Mouse (Mus musculus) CD8-positive naive resting alpha-beta T cell, adult 2 months (primary cell): ENCODE data around the gene Cnot6l.

ENCODE experiments used
- DNase-seq, 2 experiments: peaks; one replicate each; pipeline ENCODE4 v3.0.0; 2022; ENCODE audit warnings: low read depth in 2 of 2, low spot score in 2 of 2

The Cnot6l gene

DNA sequence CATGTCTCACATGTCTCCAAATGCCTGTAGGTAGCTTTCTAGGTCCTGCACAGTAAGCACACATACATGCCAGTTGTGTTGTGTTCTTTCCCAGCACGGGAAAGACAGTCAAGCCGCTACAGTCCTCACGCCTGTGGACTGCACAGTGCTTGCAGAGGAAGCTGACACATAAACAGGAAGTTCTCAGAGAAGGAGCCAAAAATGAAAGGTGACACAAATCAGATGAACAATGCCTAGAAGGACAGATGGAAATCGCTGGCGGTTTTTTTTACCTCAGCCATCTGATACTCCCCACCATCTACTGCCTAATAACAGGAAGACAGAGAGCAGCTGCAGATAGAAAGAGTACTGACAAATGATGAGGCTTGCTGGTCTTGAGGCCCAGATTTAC is at the start of gene Cnot6l:
Gene Cnot6l, minus strand, starts transcription at position 151 of the 391 bp plus-strand sequence.
- DNase-seq, result peak; percentile 53 to 61

DNA sequence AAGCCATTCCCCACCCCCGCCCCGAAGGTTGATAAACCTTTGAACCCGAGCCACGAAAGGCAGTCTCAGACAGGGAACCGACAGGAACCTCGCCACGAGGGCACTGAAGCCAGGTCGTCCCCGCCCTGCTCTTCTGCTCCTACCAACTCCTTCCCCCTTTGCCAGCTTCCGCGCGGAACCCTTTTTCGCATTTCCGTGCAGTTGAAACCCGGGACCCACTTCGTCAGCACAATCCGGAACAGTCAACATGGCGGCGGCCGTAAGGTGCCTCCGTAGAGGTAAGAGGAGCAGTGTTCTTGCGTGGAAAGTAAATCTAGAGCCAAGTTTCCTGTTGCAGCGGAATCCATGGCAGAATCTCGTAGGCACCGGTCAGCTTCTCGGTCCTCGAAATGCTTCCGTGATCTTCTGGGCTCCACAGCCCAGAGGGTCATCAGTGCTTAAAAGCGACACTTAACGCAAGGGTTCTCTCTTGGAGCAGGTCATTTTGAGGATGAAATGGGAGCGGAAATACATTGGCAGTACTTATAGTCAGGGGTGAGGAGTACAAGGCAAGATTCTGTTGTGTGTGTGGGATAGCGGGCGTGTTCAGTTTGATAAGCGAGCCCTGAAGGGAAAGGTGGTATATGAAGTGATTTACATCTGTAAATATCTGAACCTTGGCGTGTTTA is 46.1 kb upstream of the Cnot6l start:
- peak; percentile 93 for DNase-seq

- peak; percentile 45 to 65 for DNase-seq
Observed at GRCm38 (mm10) chr5:96209459-96209858, 45.5 kb upstream of the Cnot6l start, which contains the start of gene Mrpl1. Gene Mrpl1, plus strand, starts transcription at chr5:96209493.

DNA sequence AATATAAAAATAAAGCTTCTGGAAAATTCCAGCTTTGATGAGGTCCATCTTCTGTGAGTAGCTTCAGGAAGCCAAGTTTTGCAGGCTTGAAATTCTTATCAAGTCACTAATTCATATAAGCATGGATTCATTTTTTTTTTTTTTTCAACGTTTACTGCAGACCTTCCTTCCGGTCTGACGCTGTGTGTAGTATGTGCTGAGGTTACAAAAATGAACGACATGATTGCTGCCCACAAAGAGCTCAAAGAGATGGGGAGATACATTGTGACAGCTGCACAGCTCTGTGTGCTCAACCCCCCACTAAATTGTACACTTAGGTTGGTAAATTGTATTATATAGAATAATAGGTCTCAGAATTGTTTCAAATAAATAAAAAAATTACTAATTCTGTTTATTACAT is 44.6 kb upstream of the Cnot6l start:
- DNase-seq, result peak in 1 of 2 experiments; percentile 21

GRCm38 (mm10) chr5:96207531-96207930 is 43.6 kb upstream of the Cnot6l start:
- DNase-seq, result no peak

DNA sequence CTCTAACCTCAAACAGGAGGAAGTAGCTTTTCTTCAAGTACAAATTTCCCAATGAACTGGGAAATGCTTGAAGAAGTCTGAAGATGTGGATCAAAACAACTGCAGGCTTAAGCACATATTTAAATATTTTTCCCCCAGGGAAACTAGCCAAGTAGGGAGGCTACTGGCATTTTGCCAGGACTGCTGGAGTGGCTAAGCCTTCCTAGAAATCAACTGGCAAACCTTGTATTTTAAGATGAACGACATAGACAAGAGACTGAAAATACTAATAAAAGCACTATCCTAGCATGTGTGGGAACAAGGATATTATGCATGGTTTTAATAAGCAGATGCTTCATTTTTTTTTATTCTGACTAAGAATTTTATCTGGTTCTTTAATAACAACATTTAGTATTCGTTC is 42.9 kb upstream of the Cnot6l start:
- DNase-seq, result no peak

GRCm38 (mm10) chr5:96201462-96202154 is 37.6 kb upstream of the Cnot6l start:
- DNase-seq, result no peak

GRCm38 (mm10) chr5:96200269-96200668 is 36.3 kb upstream of the Cnot6l start:
- DNase-seq, result no peak

GRCm38 (mm10) chr5:96198271-96198670 is 34.3 kb upstream of the Cnot6l start:
- DNase-seq, result no peak

GRCm38 (mm10) chr5:96196547-96197052 is 32.6 kb upstream of the Cnot6l start:
- no peak for DNase-seq

DNA sequence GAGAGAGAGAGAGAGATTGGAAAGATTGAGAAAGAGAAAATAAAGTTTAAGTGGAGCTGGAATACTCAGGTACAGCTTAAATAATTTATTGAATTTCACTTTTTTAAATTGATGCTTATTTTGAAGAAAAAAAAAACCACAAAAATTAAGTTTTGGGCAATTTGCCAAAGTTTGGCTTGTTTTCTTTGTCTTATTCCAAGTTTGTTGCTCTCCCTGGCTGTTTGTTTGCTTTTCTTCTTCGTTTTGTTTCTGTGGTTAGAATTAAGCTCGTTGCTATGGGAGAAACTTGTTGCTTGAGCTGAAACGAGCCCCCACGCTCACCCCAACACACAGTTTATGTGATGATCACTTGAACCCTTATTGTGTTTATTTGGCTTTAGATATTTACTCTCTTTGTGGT is 27.3 kb upstream of the Cnot6l start:
- no peak for DNase-seq

GRCm38 (mm10) chr5:96189761-96190160 is 25.8 kb upstream of the Cnot6l start:
- DNase-seq, result no peak

GRCm38 (mm10) chr5:96183987-96184386 is 20.0 kb upstream of the Cnot6l start:
- no peak for DNase-seq

DNA sequence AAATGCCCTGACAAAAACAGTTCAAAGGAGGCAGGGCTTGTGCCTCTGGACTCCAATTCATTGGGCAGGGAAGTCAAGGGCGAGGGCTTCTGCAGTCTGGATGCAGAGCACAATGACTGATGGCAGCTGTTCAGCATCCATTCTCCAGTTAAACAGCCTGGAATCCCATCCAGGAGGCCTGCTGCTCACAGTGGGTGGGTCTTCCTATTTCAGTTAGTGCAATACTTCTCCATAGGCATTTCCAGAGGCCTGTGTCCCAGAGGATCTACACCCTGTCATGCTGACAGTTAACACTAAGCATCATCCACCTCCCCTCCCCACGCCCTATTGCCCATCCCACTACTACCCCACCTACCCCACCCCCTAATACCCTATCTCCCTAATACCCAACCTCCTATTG is 19.2 kb upstream of the Cnot6l start:
- DNase-seq, result no peak

GRCm38 (mm10) chr5:96176879-96177358 is 12.9 kb upstream of the Cnot6l start:
- no peak for DNase-seq

GRCm38 (mm10) chr5:96176121-96176520 is 12.2 kb upstream of the Cnot6l start:
- peak; percentile 14 to 19 for DNase-seq

DNA sequence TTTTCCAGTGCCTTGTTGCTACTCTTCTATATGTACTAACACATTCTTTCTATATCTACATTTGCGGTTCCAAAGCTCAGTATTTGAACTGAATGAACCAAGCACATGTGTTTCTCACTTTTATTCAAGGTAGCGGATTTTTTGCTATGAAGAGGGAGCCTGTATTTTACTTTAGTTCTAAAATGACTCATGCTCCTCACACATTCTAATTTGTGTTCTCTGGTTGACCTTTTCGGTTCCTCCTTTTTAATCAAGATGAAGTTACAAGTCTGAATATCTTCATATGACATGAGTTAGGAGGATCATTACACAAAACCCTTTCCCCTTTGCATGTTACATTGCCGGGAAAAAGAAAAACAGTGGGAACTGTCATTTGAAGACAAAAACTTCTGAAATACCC is 7.8 kb upstream of the Cnot6l start:
- DNase-seq, result no peak

GRCm38 (mm10) chr5:96170443-96170842 is 6.5 kb upstream of the Cnot6l start:
- DNase-seq, result no peak

DNA sequence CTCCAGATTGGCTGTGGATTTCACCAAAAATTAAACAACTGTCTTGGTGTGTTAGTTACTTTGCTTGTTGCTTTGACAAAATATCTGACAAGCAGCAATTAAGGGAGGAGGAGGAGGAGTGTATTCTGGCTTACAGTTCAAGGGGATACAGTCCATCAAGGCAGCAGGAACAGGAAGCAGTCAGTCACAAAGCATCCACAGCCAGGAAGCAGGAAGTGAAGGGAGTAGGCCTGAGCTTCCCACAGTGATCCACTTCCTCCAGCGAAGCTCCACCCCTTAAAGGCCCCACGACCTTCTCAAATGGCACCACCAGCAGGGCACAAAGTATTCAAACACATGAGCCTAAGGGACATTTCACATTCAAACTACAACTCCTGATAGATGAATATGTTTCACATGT is 2.8 kb upstream of the Cnot6l start:
- no peak for DNase-seq

GRCm38 (mm10) chr5:96163396-96164020 is 463 bp downstream of the Cnot6l start:
- no peak for DNase-seq

GRCm38 (mm10) chr5:96162399-96163331 is 1.3 kb downstream of the Cnot6l start:
- DNase-seq, result peak; percentile 69
